Mouse (Mus musculus) heart, adult 2 months (tissue): ENCODE measurements at regions not wholly inside any gene's neighbourhood (a gene's known extent, or its start where the extent isn't known, plus 50 kb on each side); places are given as distances from the start of the nearest gene placed in this dataset.

Experiments
- DNase-seq, 2 experiments: peaks; one replicate each; pipeline ENCODE4 v3.0.0; 2021
- H3K27ac ChIP-seq: fragments of 200-600 bp; 2 replicates; pipeline ENCODE4 v1.8.1; 2022
- H3K27me3 ChIP-seq: fragments of 200-500 bp; 2 replicates; pipeline ENCODE4 v1.6.1; 2012; ENCODE audit warnings: mild to moderate bottlenecking, low read length, inconsistent platforms, mixed read lengths; ENCODE audit not compliant: control insufficient read depth, insufficient read depth
- H3K36me3 ChIP-seq: fragments of 200-500 bp; 2 replicates; pipeline ENCODE4 v1.6.1; 2012; ENCODE audit warnings: low read length, inconsistent platforms; ENCODE audit not compliant: control insufficient read depth, insufficient read depth
- H3K4me1 ChIP-seq: fragments of 200-500 bp; 2 replicates; pipeline ENCODE4 v1.6.1; 2011; ENCODE audit warnings: low read length; ENCODE audit not compliant: control insufficient read depth, insufficient read depth
- H3K4me3 ChIP-seq: fragments of 200-600 bp; 2 replicates; pipeline ENCODE4 v1.8.1; 2022
- H3K79me2 ChIP-seq: fragments of 200-500 bp; replicated peaks from 2 replicates; pipeline ENCODE4 v1.6.1; 2012; ENCODE audit warnings: mild to moderate bottlenecking, inconsistent platforms, low read length, moderate library complexity, mixed read lengths; ENCODE audit not compliant: control insufficient read depth, insufficient read depth
- H3K9ac ChIP-seq: fragments of 200-500 bp; 2 replicates; pipeline ENCODE4 v1.6.1; 2012; ENCODE audit warnings: low read depth, mild to moderate bottlenecking, control low read depth, inconsistent platforms, low read length, mixed read lengths
- CTCF ChIP-seq: fragments of 200-600 bp; IDR thresholded peaks from 2 replicates; pipeline ENCODE4 v1.8.1; 2022; ENCODE audit warnings: antibody characterized with exemption, mild to moderate bottlenecking, moderate library complexity
- EP300 ChIP-seq: fragments of 200-500 bp; IDR thresholded peaks from 2 replicates; pipeline ENCODE4 v1.6.1; 2011; ENCODE audit warnings: low read depth, low read length, control low read depth; ENCODE audit not compliant: insufficient read depth
- POLR2A ChIP-seq: fragments of 200-500 bp; IDR thresholded peaks from 2 replicates; pipeline ENCODE4 v1.6.1; 2011; ENCODE audit warnings: mild to moderate bottlenecking, low read depth, low read length, control low read depth; ENCODE audit not compliant: insufficient read depth
- WGBS: fragments of 180-500 bp; shearing (Covaris S2); methylation state at CpG from one replicate; pipeline ENCODE4 v1.1.7; 2018; 5-methylcytosine and 5-hydroxymethylcytosine counted together
- intact Hi-C: fragments of 180-260 bp; cut with DNase I; formaldehyde crosslinking; loops from one replicate; pipeline ENCODE4 v1.15.1; 2025

DNA sequence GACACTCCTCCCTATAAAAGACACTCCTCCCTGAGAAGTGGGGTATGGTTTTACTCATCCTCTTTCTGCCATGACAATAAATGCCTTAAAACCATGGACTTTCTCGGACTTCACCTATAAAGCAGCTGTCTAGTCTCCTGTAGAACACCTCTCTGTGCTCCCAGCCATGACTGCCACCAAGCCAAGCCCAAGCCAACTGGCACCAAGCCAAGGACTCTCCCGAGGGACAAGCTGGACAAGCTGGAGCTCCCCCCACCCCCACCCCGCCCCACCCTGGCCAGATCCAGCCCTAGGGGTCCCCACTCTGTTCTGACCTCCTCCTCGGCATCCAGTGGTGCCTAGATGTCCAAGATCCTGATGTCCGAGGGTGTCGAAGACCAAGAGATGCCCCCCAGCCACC lies 76.6 kb upstream of the Plcl2 start:
- 85% methylated on average over 6 of the region's 6 CpGs for WGBS
- Histone ChIP-seq H3K27ac (no peak overlapping the region), H3K79me2 (no peaks in the 10 kb centered on the region), H3K4me1 (no peaks in the 10 kb centered on the region; the same call in 1 of the 2 replicates), H3K9ac (no peak overlapping the region), H3K27me3 (no peaks in the 10 kb centered on the region), H3K4me3 (no peak overlapping the region), H3K36me3 (no peaks in the 10 kb centered on the region)
- no peak for DNase-seq
- no peak for TF ChIP-seq CTCF
- TF ChIP-seq EP300, result no peak
- no peak for TF ChIP-seq POLR2A
- intact Hi-C loops, result no loop called here

DNA sequence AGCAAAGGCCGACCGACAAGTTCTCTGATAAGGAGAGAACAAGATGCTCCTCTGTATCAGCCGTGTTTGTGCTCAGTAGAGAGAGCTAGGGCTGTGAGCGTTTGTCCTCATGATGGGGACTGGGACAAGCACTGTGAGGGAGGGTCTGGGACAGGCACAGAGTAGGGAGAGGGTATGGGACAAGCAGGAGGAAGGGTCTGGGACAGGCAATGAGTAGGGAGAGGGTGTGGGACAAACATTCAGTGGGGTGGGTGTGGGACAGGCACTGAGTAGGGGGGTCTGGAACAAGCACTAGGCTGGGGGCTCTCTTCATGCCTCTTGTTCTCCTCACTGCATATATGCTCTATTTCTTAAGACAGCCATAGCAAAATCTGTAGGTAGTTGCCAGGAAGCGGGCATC lies 70.2 kb upstream of the Plcl2 start:
- intact Hi-C loops, result no loop called here
- no peaks in the 10 kb centered on the region for H3K36me3 ChIP-seq
- H3K4me1 ChIP-seq, result peaks cover 6% of the 10 kb centered on the region
- H3K4me3 ChIP-seq, result no peak overlapping the region
- WGBS, result 68% methylated on average over 5 of the region's 5 CpGs
- H3K9ac ChIP-seq, result no peak overlapping the region
- no peaks in the 10 kb centered on the region for H3K27me3 ChIP-seq
- no peaks in the 10 kb centered on the region for H3K79me2 ChIP-seq
- TF ChIP-seq POLR2A, result no peak
- no peak for TF ChIP-seq EP300
- TF ChIP-seq CTCF, result no peak
- DNase-seq, result no peak
- no peak overlapping the region for H3K27ac ChIP-seq

DNA sequence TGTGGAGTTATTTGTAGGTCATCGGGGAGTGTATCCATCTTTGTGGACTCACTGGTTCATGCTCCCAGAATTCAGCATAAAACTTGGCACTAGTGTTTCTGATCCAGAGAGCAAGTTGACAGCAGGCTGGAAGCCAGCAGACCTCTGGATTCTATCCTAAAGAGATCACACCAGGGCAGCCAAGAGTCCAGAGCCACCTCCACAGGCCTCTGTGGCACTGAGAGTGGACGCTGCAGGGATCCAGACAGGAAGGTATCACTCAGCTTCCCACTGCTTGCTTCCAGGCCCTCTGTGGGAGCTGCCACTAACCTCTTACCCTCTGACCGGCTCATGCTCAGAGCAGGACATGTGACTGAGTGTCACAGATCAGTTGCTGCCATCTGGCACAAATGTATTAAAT lies 69.8 kb upstream of the Plcl2 start:
- H3K4me1 ChIP-seq, result peaks cover 6% of the 10 kb centered on the region
- no peaks in the 10 kb centered on the region for H3K79me2 ChIP-seq
- intact Hi-C loops, result no loop called here
- H3K36me3 ChIP-seq, result no peaks in the 10 kb centered on the region
- no peak overlapping the region for H3K4me3 ChIP-seq
- H3K27me3 ChIP-seq, result no peaks in the 10 kb centered on the region
- peak in 1 of 2 experiments; percentile 45 for DNase-seq
- TF ChIP-seq EP300 (no peak), POLR2A (no peak), CTCF (no peak)
- H3K27ac ChIP-seq, result no peak overlapping the region; the same call in 1 of the 2 replicates
- WGBS, result 28% methylated on average over 3 of the region's 3 CpGs
- H3K9ac ChIP-seq, result no peak overlapping the region

DNA sequence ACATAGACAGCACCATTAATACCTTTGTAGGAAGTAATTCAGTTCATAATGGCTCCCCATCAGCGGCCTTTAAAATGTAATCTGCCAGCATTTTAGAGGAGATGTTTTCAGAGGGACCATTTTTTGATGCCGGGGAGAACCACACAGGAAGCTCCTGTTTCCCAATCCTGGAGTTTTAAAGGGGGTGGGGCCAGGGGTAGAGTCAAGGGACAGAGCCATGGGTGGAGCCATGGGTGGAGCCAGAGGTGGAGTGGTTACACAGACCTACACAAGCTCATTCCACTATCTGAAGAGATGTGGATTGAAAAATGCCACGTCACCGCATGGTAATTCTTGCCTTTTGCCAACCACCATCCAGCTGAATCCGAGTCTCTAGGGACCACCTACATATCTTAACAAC lies 67.1 kb upstream of the Plcl2 start:
- Histone ChIP-seq H3K4me1 (peaks cover 6% of the 10 kb centered on the region), H3K4me3 (no peak overlapping the region), H3K36me3 (no peaks in the 10 kb centered on the region), H3K79me2 (no peaks in the 10 kb centered on the region), H3K9ac (no peak overlapping the region), H3K27ac (no peak overlapping the region), H3K27me3 (no peaks in the 10 kb centered on the region)
- 83% methylated on average over 5 of the region's 5 CpGs for WGBS
- TF ChIP-seq POLR2A (no peak), EP300 (no peak), CTCF (no peak)
- intact Hi-C loops, result no loop called here
- DNase-seq, result no peak

DNA sequence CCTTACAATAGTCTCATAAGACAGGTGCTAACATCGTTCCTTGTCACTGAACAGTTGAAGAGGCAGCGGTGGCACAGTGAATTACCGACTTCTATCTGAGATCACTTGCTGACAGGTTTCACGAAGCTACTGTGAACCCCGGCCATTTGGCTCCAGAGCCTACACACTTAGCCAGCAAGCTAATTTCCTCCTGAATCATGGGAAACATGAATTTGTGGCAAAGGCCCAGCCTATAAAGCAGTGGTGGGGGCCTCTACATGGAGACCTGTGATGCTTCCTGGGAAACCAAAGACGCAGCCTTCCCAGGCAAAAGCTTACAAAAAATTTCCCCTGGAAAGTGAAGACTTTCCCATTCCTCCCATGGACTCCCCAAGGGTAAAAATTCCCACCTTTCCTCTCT lies 66.3 kb upstream of the Plcl2 start:
- Histone ChIP-seq H3K27me3 (no peaks in the 10 kb centered on the region), H3K4me1 (peaks cover 6% of the 10 kb centered on the region), H3K4me3 (no peak overlapping the region), H3K79me2 (no peaks in the 10 kb centered on the region), H3K9ac (no peak overlapping the region), H3K27ac (no peak overlapping the region), H3K36me3 (no peaks in the 10 kb centered on the region)
- DNase-seq, result no peak
- intact Hi-C loops, result no loop called here
- WGBS, result 68% methylated on average over 6 of the region's 6 CpGs
- TF ChIP-seq POLR2A, result no peak
- no peak for TF ChIP-seq CTCF
- no peak for TF ChIP-seq EP300

DNA sequence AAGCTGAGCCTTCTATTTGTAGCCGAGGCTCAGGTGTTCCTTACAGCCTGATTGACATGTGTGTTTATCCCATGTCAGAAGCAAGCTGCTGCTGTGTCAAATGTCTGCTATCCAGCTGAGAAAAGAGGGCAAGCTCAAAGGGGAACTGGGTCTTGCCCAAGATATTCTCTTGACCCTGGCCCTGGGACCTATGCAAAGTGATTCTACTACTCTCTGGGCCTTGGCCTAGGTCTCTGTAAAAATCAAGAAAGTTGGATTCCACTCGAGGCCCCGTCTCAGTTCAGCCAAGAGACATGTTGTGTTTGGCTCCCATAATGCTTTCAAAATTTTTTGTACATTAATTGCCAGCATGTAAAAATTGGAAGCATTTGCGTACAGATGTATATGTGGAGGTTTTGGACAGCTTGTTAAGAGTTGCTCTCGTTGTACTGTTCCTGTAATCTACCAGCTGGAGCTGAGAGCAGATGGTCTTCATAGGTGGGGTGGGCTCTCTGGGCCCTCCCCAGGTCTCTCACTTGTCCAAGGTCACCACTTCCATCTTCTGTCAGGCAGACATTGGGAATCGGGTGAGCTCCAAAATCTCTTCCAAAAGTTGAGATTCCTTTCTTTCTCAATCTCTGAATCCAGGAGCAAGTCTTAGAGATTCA lies 65.7 kb upstream of the Plcl2 start:
- H3K27me3 ChIP-seq, result no peaks in the 10 kb centered on the region
- H3K4me1 ChIP-seq, result peaks cover 6% of the 10 kb centered on the region
- no peaks in the 10 kb centered on the region for H3K79me2 ChIP-seq
- no peak overlapping the region for H3K4me3 ChIP-seq
- H3K36me3 ChIP-seq, result no peaks in the 10 kb centered on the region
- 73% methylated on average over 6 of the region's 6 CpGs for WGBS
- TF ChIP-seq EP300, result no peak
- no peak for TF ChIP-seq CTCF
- no peak for TF ChIP-seq POLR2A
- intact Hi-C loops, result no loop called here
- H3K9ac ChIP-seq, result no peak overlapping the region
- DNase-seq, result no peak
- no peak overlapping the region for H3K27ac ChIP-seq
